Mouse (Mus musculus): ENCODE measurements around the gene Cdc25b.

Gene Cdc25b

DNA sequence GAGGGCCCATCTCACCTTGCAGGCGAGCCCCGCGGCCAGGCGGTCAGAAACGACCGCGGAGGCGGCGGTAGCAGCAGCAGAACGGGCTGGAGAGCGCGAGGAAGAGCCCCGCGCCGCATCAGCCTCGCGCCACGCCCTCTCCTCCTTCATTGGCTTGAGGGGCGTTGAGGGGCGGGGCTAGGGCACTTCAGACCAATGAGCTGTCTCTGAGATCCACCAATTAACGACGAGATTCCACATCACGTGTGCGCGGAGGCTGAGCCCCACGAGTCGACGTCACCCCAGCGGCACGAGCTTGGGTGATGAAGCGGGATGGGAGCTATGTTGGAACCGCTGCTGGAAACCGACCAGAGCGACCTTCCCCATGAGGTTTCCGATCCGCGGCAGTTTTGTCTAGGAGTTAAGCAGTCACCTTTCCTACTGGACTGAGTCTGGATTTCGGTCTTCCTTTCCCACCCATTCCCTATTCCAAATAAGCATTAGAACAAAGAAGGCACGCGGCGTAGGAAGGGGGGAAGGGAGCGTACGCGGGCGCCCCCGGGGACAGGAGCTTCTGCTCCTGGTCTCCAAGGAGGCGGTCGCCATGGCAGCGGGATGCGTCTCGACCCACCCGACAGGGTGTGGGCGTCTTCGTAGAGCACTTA is 26.7 kb upstream of the Cdc25b start, which contains the start of gene 1700037H04Rik:
TSS of gene 1700037H04Rik (minus strand) at position 144 of the 644 bp plus-strand sequence.
- DNase-seq (ENCODE audit: low spot score in 2 of 2), result peak; percentile 95 to 96

DNA sequence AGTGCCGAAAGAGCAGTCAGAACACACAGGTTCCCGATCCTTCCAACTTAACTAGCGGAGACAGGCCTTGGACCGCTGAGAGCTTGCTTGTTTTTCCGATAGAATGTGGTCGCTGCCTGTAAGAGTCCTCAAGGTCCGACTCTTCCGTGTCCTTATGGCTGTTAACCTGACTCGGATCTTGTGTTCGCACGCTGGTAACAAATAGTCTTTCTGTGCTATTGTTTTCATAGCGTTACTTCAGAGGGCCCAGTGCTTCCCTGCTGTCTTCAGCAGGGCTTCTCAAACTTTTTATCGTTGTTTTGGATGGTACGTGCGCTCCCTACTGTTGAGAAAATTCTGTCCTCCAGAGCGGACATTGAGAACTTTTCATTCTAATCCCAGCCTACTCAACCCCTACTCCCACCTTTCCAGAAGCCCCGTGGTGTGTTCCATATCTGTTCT is 26.1 kb upstream of the Cdc25b start:
- DNase-seq (ENCODE audit: low spot score in 2 of 2), result no peak

DNA sequence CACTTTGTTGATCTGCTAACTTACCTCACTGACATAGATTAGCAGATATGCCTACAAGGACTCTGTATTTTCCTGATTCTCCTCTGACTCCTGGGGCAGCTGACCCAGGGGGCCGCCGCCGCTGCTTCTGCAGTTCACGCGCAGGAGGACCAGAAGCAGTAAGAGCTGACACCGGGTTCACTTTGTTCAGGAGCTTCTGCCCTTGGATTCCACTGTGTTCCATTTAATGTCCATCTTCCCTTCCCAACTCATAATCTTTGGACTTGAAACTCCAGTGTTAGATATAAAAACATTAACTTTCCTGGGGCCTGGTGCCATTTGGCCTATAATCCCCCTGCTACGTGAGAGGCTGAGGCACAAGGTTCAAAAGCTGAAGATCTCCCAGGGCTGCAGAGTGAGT is 22.8 kb upstream of the Cdc25b start:
- DNase-seq (ENCODE audit: low spot score in 2 of 2), result no peak

DNA sequence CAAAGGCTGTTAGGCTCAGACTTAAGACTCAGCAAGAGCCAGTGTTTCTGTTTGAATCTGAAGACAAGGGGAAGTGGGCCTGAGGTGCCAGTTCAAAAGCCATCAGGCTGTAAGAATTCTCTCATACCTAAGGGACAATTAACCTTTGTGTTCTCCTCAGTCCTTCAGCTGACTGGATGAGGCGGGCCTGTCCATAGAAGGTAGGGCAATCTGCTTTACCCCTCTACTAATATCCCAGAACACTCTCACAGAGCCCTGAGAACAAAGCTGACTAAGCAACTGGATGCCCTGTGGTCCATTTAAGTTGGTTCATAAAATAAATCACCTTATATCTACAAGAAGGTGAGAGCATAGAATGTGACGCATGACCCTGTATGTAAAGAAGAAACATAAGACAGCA is 20.6 kb upstream of the Cdc25b start:
- DNase-seq (ENCODE audit: low spot score in 2 of 2), result no peak

DNA sequence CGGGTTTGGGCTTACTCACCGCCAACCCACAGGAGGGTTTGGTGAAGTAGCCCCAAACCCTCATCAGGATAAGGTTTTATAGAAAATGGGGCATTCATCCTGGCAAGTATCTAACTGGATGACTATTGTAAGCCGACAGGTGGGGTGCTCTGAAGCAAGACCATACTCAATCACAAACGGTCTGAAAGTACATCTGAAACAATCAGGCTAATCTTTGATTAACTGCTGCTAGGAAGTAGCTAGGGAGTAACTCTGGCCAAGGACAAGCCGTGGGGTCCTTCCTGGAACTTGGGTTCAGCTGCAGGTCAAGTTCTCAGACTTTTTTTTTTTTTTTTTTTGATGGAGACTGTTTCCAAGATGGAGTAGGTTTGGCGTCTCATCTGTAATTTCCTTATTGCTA is 18.8 kb upstream of the Cdc25b start:
- DNase-seq (ENCODE audit: low spot score in 2 of 2), result no peak

DNA sequence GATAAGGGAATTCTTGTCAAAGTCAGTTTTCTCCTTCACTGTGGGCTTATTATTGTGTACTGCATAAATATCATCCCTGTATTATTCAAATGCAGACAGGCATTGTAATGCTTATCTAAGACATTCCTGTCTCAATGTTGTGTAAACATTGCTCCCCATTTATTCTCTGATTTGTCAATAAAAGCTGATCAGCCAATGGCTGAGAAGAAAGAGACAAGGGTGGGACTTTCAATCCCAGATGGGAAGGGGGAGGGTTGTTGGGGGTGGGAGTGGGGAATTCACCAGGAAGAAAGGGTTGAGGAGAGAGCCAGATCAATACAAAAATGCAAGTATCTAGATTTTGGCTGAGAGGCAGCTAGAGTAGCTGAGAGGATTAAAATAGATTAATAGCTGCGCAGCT is 17.8 kb upstream of the Cdc25b start:
- DNase-seq (ENCODE audit: low spot score in 2 of 2), result no peak

DNA sequence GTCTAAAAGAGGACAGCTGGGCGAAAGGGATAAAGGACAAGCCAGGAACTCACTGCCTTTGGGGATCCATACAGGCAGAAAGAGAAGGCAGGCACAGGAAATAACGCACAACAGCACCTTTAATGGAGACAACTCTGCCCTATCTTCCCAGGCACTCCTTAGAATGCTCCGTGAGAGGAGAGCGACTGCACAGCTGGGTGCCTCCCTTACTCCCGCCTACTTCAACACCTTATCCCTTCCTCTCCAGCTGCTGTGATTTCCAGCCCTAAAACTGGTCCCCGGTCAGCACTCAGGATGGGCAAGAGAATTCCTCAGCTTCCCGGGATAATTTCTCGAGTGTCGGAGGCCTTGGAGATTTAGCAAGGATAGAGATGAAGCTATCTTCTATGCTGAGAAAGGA is 15.8 kb upstream of the Cdc25b start:
- DNase-seq (ENCODE audit: low spot score in 2 of 2), result no peak

DNA sequence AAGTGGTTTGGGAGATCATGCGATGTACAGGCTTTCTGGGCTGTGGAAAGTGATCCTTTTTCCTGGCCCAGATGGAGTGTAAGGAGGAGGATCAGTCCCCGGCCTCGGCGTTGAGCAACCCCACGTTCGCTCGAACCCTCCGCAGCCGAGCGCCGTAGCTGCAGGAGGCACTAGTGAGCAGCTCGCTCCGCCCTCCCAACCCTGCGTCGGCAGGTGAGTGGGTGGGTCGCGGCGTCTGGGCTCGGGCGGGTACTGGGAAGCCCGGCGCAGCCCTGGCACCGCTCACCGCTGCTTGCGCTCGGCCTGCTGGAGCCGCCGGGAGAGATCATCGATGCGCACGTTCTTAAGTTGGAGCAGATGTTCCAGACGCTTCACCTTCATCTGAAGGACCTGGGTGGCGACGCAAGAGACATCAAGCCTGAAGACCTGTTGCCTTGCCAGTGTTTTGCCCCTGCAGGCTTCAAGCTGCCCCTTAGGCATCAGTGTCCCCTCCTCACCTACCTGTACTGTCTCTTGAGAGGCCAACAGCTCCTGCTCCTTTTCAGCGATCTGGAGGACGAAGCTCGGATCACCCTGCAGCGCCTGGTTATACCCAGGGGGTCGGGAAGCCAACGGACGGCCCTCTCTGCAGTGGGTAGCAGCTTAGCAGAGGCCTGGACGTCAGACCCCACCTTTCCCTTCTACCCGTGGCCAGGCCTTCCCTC is 15.2 kb upstream of the Cdc25b start:
- peak; percentile 62 to 67 for DNase-seq (ENCODE audit: low spot score in 2 of 2)

DNA sequence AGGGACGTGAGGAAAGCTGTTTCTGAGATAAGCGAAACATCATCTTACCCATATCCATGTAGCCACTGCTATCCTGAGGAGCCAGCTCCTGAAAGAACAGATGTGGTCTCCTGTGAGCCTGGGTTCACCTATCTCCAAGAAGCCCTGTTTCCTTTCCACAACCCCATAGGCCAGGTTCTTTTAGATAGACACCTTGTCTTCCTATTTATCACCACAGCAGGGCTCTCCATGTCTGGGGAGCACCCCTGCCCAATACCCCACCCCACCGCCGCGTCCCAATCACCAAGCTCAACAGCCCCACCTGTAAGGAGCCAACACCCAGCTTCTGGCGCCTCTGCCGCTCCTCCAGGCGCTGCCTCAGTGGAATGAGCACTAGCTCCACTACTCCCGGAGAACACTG is 14.4 kb upstream of the Cdc25b start:
- no peak for DNase-seq (ENCODE audit: low spot score in 2 of 2)

DNA sequence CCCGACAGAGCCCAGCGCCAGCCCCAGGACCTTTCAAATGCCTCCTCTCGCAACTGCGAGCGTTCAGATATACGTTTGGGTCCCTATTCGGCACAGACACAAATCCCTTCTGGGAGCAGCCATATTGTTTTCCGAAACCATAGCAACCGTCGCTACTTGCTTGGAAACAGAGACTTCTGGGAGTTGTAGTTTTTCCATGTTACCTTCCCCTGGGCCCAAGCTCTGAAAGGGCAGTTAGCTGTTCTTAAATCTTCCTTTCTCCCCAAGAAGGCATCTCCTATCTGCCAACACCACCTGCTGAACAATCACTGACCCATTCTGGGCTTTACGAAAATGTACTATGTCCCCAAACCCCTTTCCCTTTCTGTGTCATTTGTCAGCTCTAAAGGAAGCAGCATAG is 12.0 kb upstream of the Cdc25b start:
- DNase-seq (ENCODE audit: low spot score in 2 of 2), result peak; percentile 36 to 61

DNA sequence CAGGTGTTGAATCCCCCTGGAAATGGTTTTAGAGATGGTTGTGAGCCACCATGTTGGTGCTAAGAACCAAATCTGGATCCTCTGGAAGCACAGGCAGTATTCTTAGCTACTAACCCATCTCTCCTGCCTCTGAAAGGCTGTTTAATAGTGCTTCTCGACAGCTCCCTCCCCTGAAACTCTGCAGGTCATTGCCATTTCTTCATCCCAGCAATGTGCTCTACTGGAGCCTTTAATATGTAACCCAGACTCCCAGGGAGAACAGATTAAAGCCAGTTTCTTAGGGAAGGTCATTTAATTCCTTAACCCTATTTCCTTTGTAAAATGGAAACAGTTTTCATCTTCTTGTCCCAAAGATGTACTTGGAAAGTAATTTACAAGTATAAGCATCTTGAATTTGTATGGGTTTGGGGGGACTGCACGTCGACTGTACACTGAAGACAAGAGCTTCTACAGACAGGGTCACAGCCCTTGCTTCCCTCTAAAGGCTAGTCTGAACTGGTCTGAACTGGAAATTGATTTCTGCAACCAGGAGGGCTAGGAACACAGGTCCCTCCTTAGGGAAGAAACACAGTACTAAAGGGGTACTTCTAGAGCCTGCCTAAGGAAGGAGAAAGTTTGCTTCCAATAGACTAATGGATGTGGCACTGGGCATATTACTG is 11.3 kb upstream of the Cdc25b start:
- no peak for DNase-seq (ENCODE audit: low spot score in 2 of 2)

DNA sequence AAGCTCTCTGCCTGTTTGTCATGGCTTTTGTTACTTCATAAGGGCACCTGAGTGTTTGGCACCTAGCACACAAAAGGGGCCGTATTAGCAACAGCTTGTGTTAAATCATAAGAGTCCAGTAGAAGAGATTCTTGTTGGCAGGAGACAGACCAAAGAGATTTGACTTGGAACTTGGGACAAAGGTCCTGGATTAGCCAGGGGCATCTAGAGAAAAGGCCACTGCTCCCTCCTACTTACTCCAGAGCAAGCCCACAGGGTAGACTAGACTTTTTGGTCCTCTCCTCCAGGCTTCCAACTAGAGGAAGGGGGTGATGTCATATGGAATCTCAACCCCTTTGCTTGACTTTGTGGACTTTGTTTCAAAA is 10.8 kb upstream of the Cdc25b start:
- DNase-seq (ENCODE audit: low spot score in 2 of 2), result no peak

DNA sequence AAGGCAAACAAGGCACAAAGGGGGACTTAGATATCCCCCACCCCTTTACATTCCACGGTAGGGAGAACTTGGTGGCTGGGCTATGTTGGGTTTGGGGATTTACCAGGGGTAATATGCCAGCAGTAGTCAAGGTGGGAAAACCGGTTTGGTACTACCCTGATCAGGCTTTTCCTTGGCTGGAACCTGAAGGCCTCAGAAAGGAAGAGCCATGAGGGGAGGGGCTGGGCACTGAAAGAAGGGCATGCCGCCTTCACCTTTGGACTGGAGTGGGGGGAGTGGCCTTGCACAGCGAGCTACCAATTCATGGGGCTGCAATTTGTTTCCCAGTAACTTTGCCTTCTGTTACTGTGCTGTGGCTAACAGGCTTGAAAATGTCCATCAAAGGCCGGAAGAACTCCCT is 10.3 kb upstream of the Cdc25b start:
- no peak for DNase-seq (ENCODE audit: low spot score in 2 of 2)

DNA sequence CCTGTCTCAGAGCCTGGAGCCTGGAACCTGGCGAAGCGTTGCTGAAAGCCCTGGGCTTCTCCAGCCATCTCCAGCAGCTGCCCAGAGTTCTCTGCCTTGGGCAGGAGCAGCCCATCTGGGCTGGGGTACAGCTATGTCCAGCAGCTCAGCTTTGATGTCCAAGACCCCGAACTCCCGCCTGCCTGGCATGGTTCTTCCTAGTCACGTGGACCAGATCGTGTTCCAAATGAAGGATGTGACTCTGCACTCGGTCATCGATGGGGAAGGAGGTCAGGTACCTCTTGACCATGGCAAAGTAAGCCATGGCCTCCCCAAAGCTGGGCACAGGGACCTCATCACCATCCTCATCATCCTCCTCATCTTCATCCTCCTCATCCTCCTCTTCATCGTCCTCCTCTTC is 8.8 kb upstream of the Cdc25b start:
- no peak for DNase-seq (ENCODE audit: low spot score in 2 of 2)

DNA sequence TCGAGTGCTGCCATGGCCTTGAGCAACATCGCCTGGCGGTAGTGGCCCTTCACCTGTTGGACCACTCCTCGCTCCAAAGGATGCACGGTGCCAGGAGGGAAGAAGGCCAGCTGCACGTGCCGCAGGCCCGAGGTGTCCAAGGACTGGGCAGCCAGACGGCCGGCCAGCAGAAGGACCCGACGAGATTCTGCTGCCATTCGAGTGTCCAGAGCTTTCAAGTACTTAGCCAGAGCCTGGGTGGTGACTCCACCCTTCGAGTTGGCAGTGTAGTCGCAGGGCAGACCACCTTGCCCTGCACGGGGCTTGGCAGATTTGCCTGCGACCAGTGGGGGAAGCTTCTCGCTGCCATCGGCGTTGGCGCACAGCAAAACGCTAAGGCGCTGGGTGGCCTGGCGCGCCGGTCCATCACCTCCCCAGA is 7.9 kb upstream of the Cdc25b start:
- no peak for DNase-seq (ENCODE audit: low spot score in 2 of 2)

DNA sequence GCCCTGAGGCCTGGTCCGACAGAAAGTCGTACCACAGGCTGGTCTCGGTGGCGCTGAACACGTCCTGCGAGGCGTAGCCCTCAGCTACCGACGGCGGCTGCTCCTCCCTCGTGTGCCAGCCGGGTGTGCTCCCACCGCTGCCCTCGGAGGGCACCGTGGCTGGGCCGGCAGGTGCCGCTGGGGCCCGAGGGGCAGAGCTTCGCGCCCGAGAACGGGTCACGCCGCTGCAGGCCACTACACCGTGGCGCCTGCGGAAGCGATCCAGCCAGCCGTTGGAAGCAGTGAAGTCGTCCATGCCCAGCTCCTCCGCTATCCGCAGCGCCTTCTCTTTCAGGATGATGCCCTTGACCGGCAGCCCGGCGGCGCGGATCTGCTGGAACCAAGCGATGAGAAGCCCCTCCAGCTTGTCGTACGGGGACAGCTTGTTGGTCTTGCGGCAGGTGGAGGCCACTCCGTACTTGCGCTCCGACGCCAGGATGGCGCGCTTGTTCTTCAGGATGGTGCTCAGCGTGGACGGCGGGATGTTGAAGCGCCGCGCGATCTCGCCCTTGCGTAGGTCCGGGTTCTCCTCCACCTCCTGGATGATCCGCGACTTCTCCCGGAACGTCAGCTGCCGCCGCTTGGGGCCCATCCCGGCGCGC is 7.4 kb upstream of the Cdc25b start:
- peak; percentile 44 to 54 for DNase-seq (ENCODE audit: low spot score in 2 of 2)

DNA sequence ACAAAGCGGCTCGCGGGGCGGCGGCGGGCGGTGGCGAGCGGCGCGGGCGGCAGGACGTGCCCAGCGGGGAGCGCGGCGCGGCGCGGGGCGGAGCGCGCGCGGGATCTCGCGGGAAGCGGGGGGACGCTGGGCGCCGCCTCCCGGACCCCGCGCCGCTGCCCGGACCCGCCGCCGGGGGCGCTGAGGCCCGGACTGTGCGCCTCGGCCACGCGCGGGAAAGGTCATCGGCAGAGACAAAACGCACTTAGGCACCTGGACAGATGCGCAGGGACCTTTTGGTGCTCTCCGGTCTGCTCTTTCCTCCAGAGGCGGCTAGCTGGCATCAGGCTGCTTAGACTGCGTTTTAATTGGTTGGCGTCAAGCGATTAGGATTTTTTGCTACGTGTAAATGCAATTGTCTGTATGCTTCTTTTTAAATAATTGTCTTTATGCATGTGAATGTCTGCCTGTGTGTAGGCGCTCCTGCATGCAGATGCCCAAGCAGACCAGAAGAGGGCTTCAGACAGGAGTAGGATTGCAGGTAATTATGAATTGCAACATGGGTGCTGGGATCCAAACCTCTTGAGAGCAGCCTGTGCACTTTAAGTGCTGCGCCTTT is 6.7 kb upstream of the Cdc25b start, which contains the start of gene Cenpb:
TSS of gene Cenpb (minus strand) at position 78 of the 598 bp plus-strand sequence.
- peak; percentile 68 to 74 for DNase-seq (ENCODE audit: low spot score in 2 of 2)

DNA sequence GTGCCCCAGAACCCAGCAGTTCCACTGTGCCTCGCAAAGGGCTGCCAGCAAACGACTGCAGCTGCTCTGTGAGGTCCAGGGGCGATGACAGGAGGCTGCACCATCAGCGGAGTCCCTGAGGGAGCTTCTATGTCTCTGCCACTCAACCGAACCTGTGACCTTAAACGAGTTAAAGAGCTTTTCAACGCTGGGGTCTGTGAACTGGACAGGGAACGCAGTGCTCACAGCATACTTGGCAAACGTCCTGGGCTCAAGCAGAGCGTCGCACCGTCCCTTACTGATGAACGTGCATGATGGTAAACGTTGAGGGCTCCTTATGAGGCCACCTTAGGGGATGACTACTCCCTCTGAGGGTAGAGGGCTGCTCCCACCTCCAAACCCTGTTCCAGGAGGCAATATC is 406 bp upstream of the Cdc25b start:
- no peak for DNase-seq (ENCODE audit: low spot score in 2 of 2)

DNA sequence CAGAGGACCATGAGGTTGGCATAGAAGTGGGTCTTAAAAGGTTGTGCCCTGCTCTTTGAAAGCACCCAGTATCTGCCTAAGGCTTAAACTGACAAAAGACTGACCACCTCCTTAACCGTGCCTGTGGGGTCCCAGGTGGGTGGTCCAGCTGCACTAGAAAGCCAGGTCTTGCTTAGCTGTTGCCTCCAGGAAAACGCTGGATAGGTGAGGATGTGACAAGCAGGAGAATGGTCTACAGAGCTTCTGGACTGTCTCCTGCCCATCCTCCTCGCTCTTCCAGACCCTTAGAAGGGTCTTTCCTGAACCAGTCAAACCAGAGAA is 813 bp downstream of the Cdc25b start:
- DNase-seq (ENCODE audit: low spot score in 2 of 2), result no peak

DNA sequence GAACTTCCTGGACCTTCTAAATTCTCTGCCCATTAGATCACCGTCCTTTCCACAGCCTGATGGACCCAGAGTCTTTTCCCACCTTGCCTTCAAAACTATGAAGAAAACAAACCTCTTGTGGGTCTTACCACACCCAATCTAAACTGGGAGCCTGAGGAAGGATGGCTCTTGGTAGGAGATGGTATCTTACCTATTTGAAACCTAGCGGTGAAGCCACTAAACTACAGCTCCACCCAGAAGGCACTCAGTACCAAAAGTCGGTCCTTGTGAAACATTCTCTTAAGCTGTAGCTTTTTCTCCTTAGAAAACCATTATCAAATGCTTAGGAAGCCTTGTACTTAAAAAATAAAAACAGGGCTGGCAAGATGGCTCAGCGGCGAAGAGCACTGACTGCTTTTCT is 1.6 kb downstream of the Cdc25b start:
- DNase-seq (ENCODE audit: low spot score in 2 of 2), result no peak

DNA sequence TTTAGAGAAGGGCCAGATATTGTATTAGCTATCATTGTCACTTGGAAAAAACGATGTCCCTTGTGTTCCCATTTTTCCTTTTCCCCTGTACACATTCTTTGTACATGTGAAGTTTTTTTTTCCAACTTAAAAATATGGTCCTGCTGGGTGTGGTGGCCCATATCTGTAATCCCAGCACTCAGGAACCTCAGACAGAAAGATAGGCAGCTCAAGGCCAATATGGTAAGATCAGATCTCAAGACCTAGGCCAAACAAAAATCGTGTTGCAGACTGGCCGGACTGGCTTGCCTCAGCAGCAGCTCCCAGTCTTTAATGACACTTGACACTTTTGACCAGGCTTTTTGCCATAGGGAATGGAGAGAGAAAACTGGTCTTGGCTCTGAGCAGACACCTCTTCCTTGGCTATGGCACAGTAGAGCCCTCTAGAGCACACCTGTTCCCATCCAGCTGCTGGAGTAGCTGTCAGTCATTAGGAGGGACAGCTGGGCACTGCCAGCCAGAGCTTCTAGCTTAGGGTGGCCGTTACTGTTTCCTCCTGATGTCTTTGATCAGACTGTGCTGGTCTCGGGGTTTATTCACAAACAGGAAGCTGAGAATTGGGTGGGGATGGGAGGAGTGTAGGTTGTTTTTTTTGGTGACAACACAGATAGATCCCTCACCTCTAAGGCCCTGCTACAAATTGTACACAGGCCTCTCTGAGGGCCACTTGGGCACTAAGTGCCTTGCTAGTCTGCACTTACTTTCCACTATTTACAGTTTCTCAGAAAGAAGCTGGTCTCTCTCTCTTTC is 3.0 kb downstream of the Cdc25b start:
- DNase-seq (ENCODE audit: low spot score in 2 of 2), result no peak

Measured in right cerebral cortex, postnatal 36 days (tissue).